Comparison of ENCODE assay signal across 24 mouse cellular contexts in the genomic region with DNA sequence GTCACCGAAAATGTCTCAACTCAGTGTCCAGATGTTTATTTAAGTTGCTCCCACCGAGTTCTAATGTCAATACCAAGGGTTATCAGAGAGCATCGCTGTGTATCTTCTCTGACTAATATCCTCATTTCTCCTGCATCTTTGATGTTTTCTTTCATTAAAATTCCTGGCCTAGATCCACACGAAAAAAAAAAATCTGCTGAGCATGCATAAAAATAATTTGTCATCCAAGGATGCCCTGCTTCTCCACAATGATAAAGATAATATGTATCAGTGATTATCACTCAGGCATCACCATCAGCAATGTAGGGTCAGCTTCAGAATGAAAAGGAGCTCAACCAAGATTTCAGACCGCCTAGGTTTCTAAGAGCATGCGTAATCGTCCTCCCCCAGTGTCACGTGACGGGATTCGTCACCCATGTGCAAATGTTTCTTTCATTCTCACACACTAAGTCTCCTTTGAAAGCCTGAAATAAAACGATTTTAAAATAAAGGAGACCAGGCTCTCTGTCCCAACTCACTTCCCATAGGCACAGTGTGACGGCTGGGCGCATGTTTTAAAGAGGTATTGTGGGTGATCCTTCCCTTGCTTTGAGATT. TPM values are rescaled to one million over a fixed set of nuclear protein-coding genes. Genes with fewer than 3 reads are reported as not detected.
DNase-seq lines count a peak whose midpoint lies in the region; TF ChIP-seq lines count a peak whose summit lies in the region.
"Had no signal": no experiment of that assay in that cellular context is flagged by ENCODE, and none has a peak within 500 bp of the region (broad histone marks: within the 10 kb centered on the region; RNA-seq: fewer than 3 reads in every experiment).

No protein-coding gene starts in this region.

- H3K4me3 ChIP-seq in C2C12 (ENCODE audit: insufficient read depth, poor library complexity, severe bottlenecking): no peak overlapping the region
- no peak overlapping the region for H3K4me3 ChIP-seq in ES-E14 (ENCODE audit: insufficient read depth in 1 of 2, low read depth in 1 of 2, low read length in 2 of 2, poor library complexity in 1 of 2, severe bottlenecking in 1 of 2)
- no peak overlapping the region for H3K4me3 ChIP-seq in myocyte
- no peak overlapping the region for H3K4me3 ChIP-seq in gastrocnemius, adult 2 months
- H3K4me3 ChIP-seq: forebrain, embryonic 10.5 days; forebrain, embryonic 15.5 days; heart, embryonic 12.5 days; heart, embryonic 15.5 days had no signal

- H3K36me3 ChIP-seq in C2C12 (ENCODE audit: control insufficient read depth, insufficient read depth) (no peaks in the 10 kb centered on the region), ES-E14 (ENCODE audit: control insufficient read depth, insufficient read depth, low read length, poor library complexity, severe bottlenecking) (no peaks in the 10 kb centered on the region), myocyte (ENCODE audit: control insufficient read depth, insufficient read depth) (no peaks in the 10 kb centered on the region)
- H3K36me3 ChIP-seq: forebrain, embryonic 10.5 days; forebrain, embryonic 15.5 days; G1E; heart, embryonic 12.5 days; heart, embryonic 15.5 days had no signal

- no peak for TF ChIP-seq POLR2A in myocyte (IDR thresholded peaks at IDR 0.05; ENCODE audit: insufficient read length, low read depth)

- no peaks in the 10 kb centered on the region for H3K79me2 ChIP-seq in C2C12 (ENCODE audit: control insufficient read depth, insufficient read depth)
- H3K79me2 ChIP-seq in myocyte (ENCODE audit: control insufficient read depth, insufficient read depth): no peaks in the 10 kb centered on the region

- no peaks in the 10 kb centered on the region for H3K9me3 ChIP-seq in ES-E14 (ENCODE audit: control insufficient read depth, insufficient read depth, low read depth, low read length)
- H3K9me3 ChIP-seq: forebrain, embryonic 10.5 days; forebrain, embryonic 15.5 days; G1E; heart, embryonic 12.5 days; heart, embryonic 15.5 days had no signal

- TF ChIP-seq CTCF in C2C12 (IDR thresholded peaks at IDR 0.05; ENCODE audit: control insufficient read depth, insufficient read depth, insufficient read length): no peak
- TF ChIP-seq CTCF in gastrocnemius, adult 2 months (IDR thresholded peaks at IDR 0.05): no peak

- no peaks in the 10 kb centered on the region for H3K27me3 ChIP-seq in C2C12 (ENCODE audit: control insufficient read depth, insufficient read depth, insufficient read length)
- H3K27me3 ChIP-seq in myocyte (ENCODE audit: control insufficient read depth, insufficient read depth, insufficient read length): no peaks in the 10 kb centered on the region
- H3K27me3 ChIP-seq: forebrain, embryonic 15.5 days; heart, embryonic 12.5 days; heart, embryonic 15.5 days had no signal

- in situ Hi-C loops in ES-E14 (cut with MboI; ENCODE audit: low sequenced_read_pairs in 2 of 2, unreplicated experiment in 2 of 2): no loop called here

- no peak overlapping the region for H3K4me2 ChIP-seq in myocyte (ENCODE audit: low read depth)
- H3K4me2 ChIP-seq: forebrain, embryonic 15.5 days; heart, embryonic 12.5 days; heart, embryonic 15.5 days; hindbrain, embryonic 14.5 days had no signal

- H3ac ChIP-seq in C2C12 (ENCODE audit: control insufficient read depth, insufficient read length, low read depth) (no peak overlapping the region), myocyte (ENCODE audit: control insufficient read depth, insufficient read length) (no peak overlapping the region)

- no peak overlapping the region for H3K9ac ChIP-seq in ES-E14 (ENCODE audit: insufficient read depth, low read depth, low read length, poor library complexity, severe bottlenecking)
- H3K9ac ChIP-seq: forebrain, embryonic 15.5 days; heart, embryonic 12.5 days; heart, embryonic 15.5 days; hindbrain, embryonic 14.5 days had no signal

- H3K27ac ChIP-seq in ES-E14 (ENCODE audit: insufficient read depth, low read depth, low read length, poor library complexity, severe bottlenecking): no peak overlapping the region
- no peak overlapping the region for H3K27ac ChIP-seq in gastrocnemius, adult 2 months
- H3K27ac ChIP-seq: forebrain, embryonic 10.5 days; forebrain, embryonic 15.5 days; heart, embryonic 15.5 days; hindbrain, embryonic 14.5 days; hindbrain, postnatal 0 days had no signal

- H3K79me3 ChIP-seq in C2C12 (ENCODE audit: low read depth): no peaks in the 10 kb centered on the region

- intact Hi-C loops in heart, postnatal 36 days (cut with DNase I): no loop called here
- intact Hi-C loops in gastrocnemius, adult 2 months (cut with DNase I): no loop called here

- no peaks in the 10 kb centered on the region for H3K4me1 ChIP-seq in ES-E14 (ENCODE audit: control insufficient read depth in 2 of 2, insufficient read depth in 2 of 2, low read length in 2 of 2, poor library complexity in 1 of 2)
- H3K4me1 ChIP-seq: forebrain, embryonic 10.5 days; forebrain, embryonic 15.5 days had no signal

- DNase-seq in heart, adult 11 months: peak; percentile 35
- no peak for DNase-seq in heart, postnatal 36 days
- no peak for DNase-seq in ES-E14 (ENCODE audit: low read depth, low spot score)
- no peak for DNase-seq in gastrocnemius, adult 2 months
- no peak for DNase-seq in layer of hippocampus, adult 9-10 months (ENCODE audit: low spot score)
- DNase-seq: adrenal gland, adult 2 months; adrenal gland, postnatal 14 days; B cell, adult 2 months; cerebellum, adult 18-20 months; cerebellum, adult 9-10 months; cerebellum, postnatal 14 days; gastrocnemius, postnatal 14 days; heart, adult 18-20 months; heart, postnatal 10 days; heart, postnatal 4 days had no signal

TF ChIP-seq in C2C12, 6 proteins besides CTCF, POLR2A, EP300 and RAD21:
- no peak for TF ChIP-seq MAX (IDR thresholded peaks at IDR 0.05)
- no peak for TF ChIP-seq FOSL1 (IDR thresholded peaks at IDR 0.05; ENCODE audit: insufficient read depth, low read length, poor library complexity, severe bottlenecking)
- peak; percentile 81 for TF ChIP-seq USF1 (IDR thresholded peaks at IDR 0.05; ENCODE audit: low read depth)

TF ChIP-seq in ES-E14, 5 proteins besides CTCF, POLR2A, EP300 and RAD21:
- peak; percentile 90 for TF ChIP-seq MAFK (IDR thresholded peaks at IDR 0.05; ENCODE audit: insufficient read depth, low read depth, low read length)
- no peak for TF ChIP-seq CHD2 (IDR thresholded peaks at IDR 0.05; ENCODE audit: low read depth, low read length)
- TF ChIP-seq HCFC1 (IDR thresholded peaks at IDR 0.05; ENCODE audit: borderline replicate concordance, insufficient read depth, low read length): no peak
- no peak for TF ChIP-seq ZNF384 (IDR thresholded peaks at IDR 0.05; ENCODE audit: low read depth, low read length)
- TF ChIP-seq ZC3H11A (IDR thresholded peaks at IDR 0.05; ENCODE audit: borderline replicate concordance, low read depth, low read length): no peak
TF ChIP-seq in ES-E14: peak in this region for 1.

TF ChIP-seq in myocyte, 11 proteins besides CTCF, POLR2A, EP300 and RAD21:
- TF ChIP-seq TCF3 (IDR thresholded peaks at IDR 0.05; ENCODE audit: insufficient read length, low read depth): no peak
- TF ChIP-seq USF1 (IDR thresholded peaks at IDR 0.05; ENCODE audit: low read depth): peak; percentile 23

RNA-seq across cellular contexts. Expression of a gene that starts 22.6 kb away (rescaled TPM):
- 100 to 1,000 TPM; 291 to 316 TPM for total RNA-seq in heart, postnatal 36 days (2021)
- 148 TPM for polyA plus RNA-seq in C2C12 (2012; fragmentation: generic; extraction: Trizol)
- total RNA-seq in ES-E14 (2012; rRNA removed): 119 and 163 TPM in 2 replicates
- 146 TPM for polyA plus RNA-seq in myocyte (2012; fragmentation: generic; extraction: Trizol)
- total RNA-seq in gastrocnemius, adult 2 months (2021): 100 to 1,000 TPM; 198 to 274 TPM
